Mouse (Mus musculus): Measurements from ENCODE around the gene Twf1.

- no peak for TF ChIP-seq CTCF (IDR thresholded peaks at IDR 0.05; ENCODE audit: low read depth, low read length)
- no peak for TF ChIP-seq POLR2A (IDR thresholded peaks at IDR 0.05; ENCODE audit: extremely low read depth, insufficient read depth, low read length)
Measured at GRCm38 (mm10) chr15:94532956-94533355, 56.7 kb downstream of the Twf1 start.

All from liver, adult 2 months (tissue).